Mouse (Mus musculus): ENCODE data around the gene Slc25a19. TPM values are rescaled to one million over a fixed set of nuclear protein-coding genes. Genes with fewer than 3 reads are reported as not detected.

The Slc25a19 gene
- polyA plus RNA-seq, 1 experiment = 98.5 TPM

DNA sequence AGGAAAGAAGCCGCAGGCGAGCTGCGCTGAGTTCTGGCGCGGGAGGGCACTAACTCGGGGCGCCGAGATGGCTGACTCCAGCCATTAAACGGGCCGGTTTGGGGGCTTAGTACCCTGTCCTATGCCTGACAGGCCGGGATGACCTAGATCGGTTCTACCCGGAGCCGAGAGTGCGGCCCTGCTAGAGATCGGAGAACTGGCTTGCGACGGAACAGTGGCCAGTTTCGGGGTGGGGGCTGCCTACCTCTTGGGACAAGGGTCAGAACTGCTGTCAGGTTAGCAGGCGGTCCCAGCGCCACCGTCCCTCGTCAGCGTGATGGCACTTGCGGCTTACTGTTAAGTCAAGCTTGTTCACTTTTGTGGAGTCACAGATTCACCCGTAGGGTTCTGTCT is 23.8 kb downstream of the Slc25a19 start:
- no peak for DNase-seq
- under 1% methylated on average over 26 of the region's 26 CpGs for WGBS
- H3K4me1 ChIP-seq (replicated peaks; ENCODE audit: control insufficient read depth, insufficient read depth, low read length) = peaks cover 21% of the 10 kb centered on the region
- peaks cover 22% of the 10 kb centered on the region for H3K36me3 ChIP-seq (ENCODE audit: control insufficient read depth, insufficient read depth, low read length)
- H3K4me3 ChIP-seq (ENCODE audit: control insufficient read depth, insufficient read depth, low read length) = peak overlapping the region; percentile 62
- TF ChIP-seq POLR2A (IDR thresholded peaks at IDR 0.05; ENCODE audit: control insufficient read depth, extremely low read depth, insufficient read depth, low read length, poor library complexity) (no peak), CTCF (IDR thresholded peaks at IDR 0.05; ENCODE audit: borderline replicate concordance, control insufficient read depth, extremely low read depth, insufficient read depth, low read length, poor library complexity) (no peak)
- no peak overlapping the region for H3K27ac ChIP-seq (ENCODE audit: control insufficient read depth, insufficient read depth, low read length)
- no peaks in the 10 kb centered on the region for H3K27me3 ChIP-seq (ENCODE audit: control insufficient read depth, insufficient read depth, low read length)

DNA sequence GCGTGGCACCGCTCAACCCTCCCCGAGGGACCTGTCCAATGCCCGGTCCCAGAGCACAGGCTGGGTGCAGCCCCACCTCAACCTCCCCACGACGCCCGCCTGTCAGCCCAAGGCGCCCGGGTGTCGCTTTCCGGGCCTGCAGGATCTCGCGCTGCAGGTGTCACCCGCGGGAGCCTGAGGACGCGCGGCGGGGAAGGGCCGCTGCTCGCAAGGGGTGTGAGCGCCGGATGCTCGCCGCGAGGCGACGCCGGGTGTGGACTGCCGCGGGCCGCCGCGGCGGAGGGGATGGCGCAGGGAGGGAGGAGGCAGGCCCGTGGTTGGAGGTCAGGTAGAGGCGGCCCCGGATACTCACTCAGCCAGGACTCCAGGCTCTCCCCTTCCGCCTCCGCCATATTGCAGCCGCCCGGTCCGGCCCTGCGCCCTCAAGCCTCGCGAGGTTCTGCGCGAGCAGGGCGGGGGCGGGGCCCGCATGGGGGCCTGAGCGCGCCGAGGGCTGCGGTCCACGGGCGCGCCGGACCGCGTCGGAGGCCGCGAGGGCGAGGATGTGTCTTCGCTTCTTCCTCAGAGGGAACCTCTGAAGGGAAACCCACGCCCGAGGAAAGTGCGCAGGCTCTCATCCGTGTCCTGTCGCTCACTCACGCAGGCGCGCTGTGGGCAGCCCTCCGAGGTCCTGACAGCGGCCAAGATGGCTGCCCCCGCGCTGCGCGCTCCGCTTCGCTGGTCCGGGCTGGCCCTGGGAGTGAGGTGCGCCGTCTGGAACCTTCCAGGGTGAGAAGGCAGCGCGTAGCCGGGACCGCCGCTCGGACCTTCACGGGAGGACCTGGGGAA is 24.4 kb downstream of the Slc25a19 start, which contains the start of the genes Mrps7 and Gga3:
Gene Mrps7, plus strand, starts transcription at position 450 of the 828 bp plus-strand sequence.
Gene Gga3, minus strand, starts transcription at position 576 of the 828 bp plus-strand sequence.
- TF ChIP-seq POLR2A (IDR thresholded peaks at IDR 0.05; ENCODE audit: control insufficient read depth, extremely low read depth, insufficient read depth, low read length, poor library complexity) (peak; percentile 64; the same call in 1 of the 2 replicates), CTCF (IDR thresholded peaks at IDR 0.05; ENCODE audit: borderline replicate concordance, control insufficient read depth, extremely low read depth, insufficient read depth, low read length, poor library complexity) (peak; percentile 4; the same call in 1 of the 2 replicates)
- Histone ChIP-seq H3K27ac (ENCODE audit: control insufficient read depth, insufficient read depth, low read length) (peak within 1 kb of the TSS; percentile 61), H3K36me3 (ENCODE audit: control insufficient read depth, insufficient read depth, low read length) (peaks cover 17% of the 10 kb centered on the region), H3K4me3 (ENCODE audit: control insufficient read depth, insufficient read depth, low read length) (peak within 1 kb of the TSS; percentile 62), H3K4me1 (replicated peaks; ENCODE audit: control insufficient read depth, insufficient read depth, low read length) (peaks cover 21% of the 10 kb centered on the region), H3K27me3 (ENCODE audit: control insufficient read depth, insufficient read depth, low read length) (no peaks in the 10 kb centered on the region)
- peak; percentile 91 for DNase-seq
- under 1% methylated on average over 92 of the region's 93 CpGs for WGBS

DNA sequence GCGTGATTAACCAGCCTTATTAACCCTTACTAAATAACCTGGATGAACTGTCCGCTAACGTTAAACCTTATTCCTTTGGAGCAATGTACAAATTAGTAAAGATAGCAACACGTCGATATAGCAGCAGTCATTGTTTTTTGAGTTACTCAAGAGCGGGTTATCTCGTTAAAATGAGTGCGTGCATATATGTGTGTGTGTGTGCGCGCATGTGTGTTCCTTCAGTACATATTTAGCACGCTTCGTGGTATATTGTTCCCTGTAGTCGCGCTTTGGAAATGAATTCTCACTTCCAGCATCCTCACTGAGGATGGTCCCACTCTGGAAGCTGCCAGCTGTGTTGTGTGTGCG is 25.0 kb downstream of the Slc25a19 start:
- H3K4me1 ChIP-seq (replicated peaks; ENCODE audit: control insufficient read depth, insufficient read depth, low read length) = peaks cover 21% of the 10 kb centered on the region
- no peaks in the 10 kb centered on the region for H3K27me3 ChIP-seq (ENCODE audit: control insufficient read depth, insufficient read depth, low read length)
- WGBS = 4% methylated on average over 15 of the region's 15 CpGs
- peaks cover 11% of the 10 kb centered on the region for H3K36me3 ChIP-seq (ENCODE audit: control insufficient read depth, insufficient read depth, low read length)
- no peak for DNase-seq
- H3K4me3 ChIP-seq (ENCODE audit: control insufficient read depth, insufficient read depth, low read length) = peak overlapping the region; percentile 62
- H3K27ac ChIP-seq (ENCODE audit: control insufficient read depth, insufficient read depth, low read length) = peak overlapping the region; percentile 55
- TF ChIP-seq POLR2A (IDR thresholded peaks at IDR 0.05; ENCODE audit: control insufficient read depth, extremely low read depth, insufficient read depth, low read length, poor library complexity) = no peak
- TF ChIP-seq CTCF (IDR thresholded peaks at IDR 0.05; ENCODE audit: borderline replicate concordance, control insufficient read depth, extremely low read depth, insufficient read depth, low read length, poor library complexity) = no peak

DNA sequence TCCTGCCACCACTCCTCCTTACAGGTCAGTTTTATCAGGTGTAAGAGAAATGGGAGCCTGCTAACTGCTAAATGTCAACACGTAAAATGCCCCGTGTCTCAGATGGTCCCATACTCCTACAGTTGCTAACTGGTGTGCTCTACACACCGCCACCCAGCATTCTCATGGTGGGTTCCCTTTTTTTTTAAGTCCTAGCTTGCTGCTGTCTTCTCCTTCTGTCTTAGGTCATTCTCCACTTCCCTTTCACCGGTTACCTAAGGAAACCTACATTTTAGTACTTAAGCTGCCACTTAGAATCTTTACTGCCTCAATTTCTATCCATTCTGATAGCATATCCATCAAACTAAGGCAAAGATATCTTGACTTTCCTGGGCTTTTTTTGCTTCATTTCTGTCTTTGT is 26.9 kb downstream of the Slc25a19 start:
- no peaks in the 10 kb centered on the region for H3K27me3 ChIP-seq (ENCODE audit: control insufficient read depth, insufficient read depth, low read length)
- peaks cover 8% of the 10 kb centered on the region; the same call in 1 of the 2 replicates for H3K36me3 ChIP-seq (ENCODE audit: control insufficient read depth, insufficient read depth, low read length)
- no peak for TF ChIP-seq CTCF (IDR thresholded peaks at IDR 0.05; ENCODE audit: borderline replicate concordance, control insufficient read depth, extremely low read depth, insufficient read depth, low read length, poor library complexity)
- no peak for TF ChIP-seq POLR2A (IDR thresholded peaks at IDR 0.05; ENCODE audit: control insufficient read depth, extremely low read depth, insufficient read depth, low read length, poor library complexity)
- H3K4me1 ChIP-seq (replicated peaks; ENCODE audit: control insufficient read depth, insufficient read depth, low read length) = peaks cover 21% of the 10 kb centered on the region
- no peak for DNase-seq
- H3K4me3 ChIP-seq (ENCODE audit: control insufficient read depth, insufficient read depth, low read length) = no peak overlapping the region
- WGBS = 39% methylated on average over 4 of the region's 4 CpGs
- H3K27ac ChIP-seq (ENCODE audit: control insufficient read depth, insufficient read depth, low read length) = no peak overlapping the region

DNA sequence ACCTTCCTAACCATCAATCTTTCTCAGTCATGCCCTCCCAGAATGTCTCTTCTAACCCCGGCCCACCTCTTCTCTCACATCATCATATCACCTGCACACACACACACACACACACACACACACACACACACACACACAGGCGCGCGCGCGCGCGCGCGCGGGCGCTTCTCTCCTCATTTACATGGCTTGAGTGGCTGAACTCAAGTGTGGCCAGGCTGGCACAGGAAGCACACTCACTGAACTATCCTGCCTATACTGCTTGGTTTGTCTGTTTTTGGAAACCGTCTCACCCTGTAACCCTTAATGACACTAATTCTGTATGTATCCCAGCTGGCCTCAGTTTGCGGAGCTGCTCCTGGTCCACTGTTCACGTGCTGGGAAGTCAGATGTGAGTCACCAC is 27.4 kb downstream of the Slc25a19 start:
- 94% methylated on average over 15 of the region's 15 CpGs for WGBS
- no peak overlapping the region for H3K4me3 ChIP-seq (ENCODE audit: control insufficient read depth, insufficient read depth, low read length)

DNA sequence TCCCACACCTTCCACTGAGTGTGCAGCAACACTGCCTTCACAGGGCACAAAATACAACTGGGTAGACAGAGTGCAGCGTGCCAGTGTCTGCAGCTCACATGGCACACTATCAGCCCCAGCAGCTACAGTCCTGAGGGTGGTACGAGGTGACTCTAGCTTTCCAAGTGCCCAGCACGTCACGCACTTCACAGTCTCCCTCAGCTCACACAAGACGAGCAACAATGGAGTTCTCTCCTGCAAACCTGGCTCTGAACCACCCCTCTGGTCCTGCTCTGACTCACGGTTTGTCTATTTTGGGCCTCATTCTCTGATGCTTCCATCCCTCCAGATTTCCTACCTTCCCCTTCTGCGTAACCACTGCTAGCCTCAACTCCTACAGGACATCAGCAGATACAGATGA is 28.4 kb downstream of the Slc25a19 start:
- Histone ChIP-seq H3K36me3 (ENCODE audit: control insufficient read depth, insufficient read depth, low read length) (peaks cover 8% of the 10 kb centered on the region; the same call in 1 of the 2 replicates), H3K4me3 (ENCODE audit: control insufficient read depth, insufficient read depth, low read length) (no peak overlapping the region), H3K4me1 (replicated peaks; ENCODE audit: control insufficient read depth, insufficient read depth, low read length) (peaks cover 17% of the 10 kb centered on the region), H3K27ac (ENCODE audit: control insufficient read depth, insufficient read depth, low read length) (no peak overlapping the region), H3K27me3 (ENCODE audit: control insufficient read depth, insufficient read depth, low read length) (no peaks in the 10 kb centered on the region)
- no peak for DNase-seq
- TF ChIP-seq CTCF (IDR thresholded peaks at IDR 0.05; ENCODE audit: borderline replicate concordance, control insufficient read depth, extremely low read depth, insufficient read depth, low read length, poor library complexity) (no peak), POLR2A (IDR thresholded peaks at IDR 0.05; ENCODE audit: control insufficient read depth, extremely low read depth, insufficient read depth, low read length, poor library complexity) (no peak)
- 96% methylated on average over 7 of the region's 7 CpGs for WGBS

More for the DNA sequence above, 27.4 kb downstream of the Slc25a19 start:
- Histone ChIP-seq H3K4me1 (replicated peaks; ENCODE audit: control insufficient read depth, insufficient read depth, low read length) (peaks cover 21% of the 10 kb centered on the region), H3K27ac (ENCODE audit: control insufficient read depth, insufficient read depth, low read length) (no peak overlapping the region), H3K27me3 (ENCODE audit: control insufficient read depth, insufficient read depth, low read length) (no peaks in the 10 kb centered on the region), H3K36me3 (ENCODE audit: control insufficient read depth, insufficient read depth, low read length) (peaks cover 8% of the 10 kb centered on the region; the same call in 1 of the 2 replicates)
- no peak for DNase-seq
- no peak for TF ChIP-seq POLR2A (IDR thresholded peaks at IDR 0.05; ENCODE audit: control insufficient read depth, extremely low read depth, insufficient read depth, low read length, poor library complexity)
- TF ChIP-seq CTCF (IDR thresholded peaks at IDR 0.05; ENCODE audit: borderline replicate concordance, control insufficient read depth, extremely low read depth, insufficient read depth, low read length, poor library complexity) = no peak
